Mouse (Mus musculus): Measurements from ENCODE around the gene Tle3. TPM values are rescaled to one million over a fixed set of nuclear protein-coding genes. Genes with fewer than 3 reads are reported as not detected.
A peak's percentile ranks its signal among the peaks of the same experiment; 100 is the strongest.

The Tle3 gene
- polyA plus RNA-seq, 1 experiment from 2014 or later, result 7.3 TPM

GRCm38 (mm10) chr9:61336591-61337587 lies 35.3 kb upstream of the Tle3 start:
- no peak overlapping the region for H3K9ac ChIP-seq
- H3K27me3 ChIP-seq, result peaks cover 92% of the 10 kb centered on the region
- no peaks in the 10 kb centered on the region for H3K36me3 ChIP-seq
- H3K27ac ChIP-seq, result 0 out of 2 replicates have a peak overlapping the region, but pooled peaks have one; percentile 21
- 13% methylated on average over 17 of the region's 17 CpGs for WGBS
- H3K4me1 ChIP-seq (replicated peaks), result peaks cover 28% of the 10 kb centered on the region
- peak; percentile 90 for ATAC-seq (replicated peaks; ENCODE audit: insufficient number of reproducible peaks, insufficient read depth, low FRiP score, low read depth)
- no peak overlapping the region for H3K4me3 ChIP-seq
- H3K4me2 ChIP-seq, result peak overlapping the region; percentile 38
- no peaks in the 10 kb centered on the region for H3K9me3 ChIP-seq (replicated peaks)

- 16% methylated on average over 9 of the region's 9 CpGs for WGBS
- H3K4me2 ChIP-seq, result no peak overlapping the region
- H3K36me3 ChIP-seq, result no peaks in the 10 kb centered on the region
- H3K4me1 ChIP-seq (replicated peaks), result peaks cover 28% of the 10 kb centered on the region
- H3K9me3 ChIP-seq (replicated peaks), result no peaks in the 10 kb centered on the region
- no peak overlapping the region for H3K4me3 ChIP-seq
- no peak for ATAC-seq (replicated peaks; ENCODE audit: insufficient number of reproducible peaks, insufficient read depth, low FRiP score, low read depth)
- no peak overlapping the region for H3K27ac ChIP-seq
- peaks cover 92% of the 10 kb centered on the region for H3K27me3 ChIP-seq
- no peak overlapping the region for H3K9ac ChIP-seq
Observed at GRCm38 (mm10) chr9:61337665-61338064, 34.5 kb upstream of the Tle3 start.

- 45% methylated on average over 6 of the region's 6 CpGs for WGBS
- ATAC-seq (replicated peaks; ENCODE audit: insufficient number of reproducible peaks, insufficient read depth, low FRiP score, low read depth), result no peak
- H3K27me3 ChIP-seq, result peaks cover 92% of the 10 kb centered on the region
Observed at GRCm38 (mm10) chr9:61339311-61339710, 32.9 kb upstream of the Tle3 start.

GRCm38 (mm10) chr9:61340333-61340732 lies 31.8 kb upstream of the Tle3 start:
- H3K27ac ChIP-seq, result no peak overlapping the region
- H3K27me3 ChIP-seq, result peaks cover 92% of the 10 kb centered on the region
- H3K36me3 ChIP-seq, result no peaks in the 10 kb centered on the region
- H3K9me3 ChIP-seq (replicated peaks), result no peaks in the 10 kb centered on the region
- WGBS, result 83% methylated on average over 2 of the region's 2 CpGs
- peaks cover 28% of the 10 kb centered on the region for H3K4me1 ChIP-seq (replicated peaks)
- ATAC-seq (replicated peaks; ENCODE audit: insufficient number of reproducible peaks, insufficient read depth, low FRiP score, low read depth), result no peak
- H3K4me3 ChIP-seq, result no peak overlapping the region
- no peak overlapping the region for H3K4me2 ChIP-seq
- no peak overlapping the region for H3K9ac ChIP-seq

More at GRCm38 (mm10) chr9:61339311-61339710, 32.9 kb upstream of the Tle3 start:
- H3K4me3 ChIP-seq, result no peak overlapping the region
- peaks cover 28% of the 10 kb centered on the region for H3K4me1 ChIP-seq (replicated peaks)
- H3K9me3 ChIP-seq (replicated peaks), result no peaks in the 10 kb centered on the region
- H3K9ac ChIP-seq, result no peak overlapping the region
- no peaks in the 10 kb centered on the region for H3K36me3 ChIP-seq
- H3K4me2 ChIP-seq, result no peak overlapping the region
- no peak overlapping the region for H3K27ac ChIP-seq

GRCm38 (mm10) chr9:61342297-61342696 lies 29.9 kb upstream of the Tle3 start:
- H3K36me3 ChIP-seq, result no peaks in the 10 kb centered on the region
- ATAC-seq (replicated peaks; ENCODE audit: insufficient number of reproducible peaks, insufficient read depth, low FRiP score, low read depth), result no peak
- no peaks in the 10 kb centered on the region for H3K9me3 ChIP-seq (replicated peaks)
- H3K9ac ChIP-seq, result no peak overlapping the region
- 75% methylated on average over 6 of the region's 6 CpGs for WGBS
- peaks cover 13% of the 10 kb centered on the region for H3K4me1 ChIP-seq (replicated peaks)
- no peak overlapping the region for H3K4me3 ChIP-seq
- no peak overlapping the region for H3K27ac ChIP-seq
- H3K4me2 ChIP-seq, result no peak overlapping the region
- peaks cover 97% of the 10 kb centered on the region for H3K27me3 ChIP-seq

GRCm38 (mm10) chr9:61344684-61345083 lies 27.5 kb upstream of the Tle3 start:
- H3K36me3 ChIP-seq, result no peaks in the 10 kb centered on the region
- no peak for ATAC-seq (replicated peaks; ENCODE audit: insufficient number of reproducible peaks, insufficient read depth, low FRiP score, low read depth)
- no peak overlapping the region for H3K9ac ChIP-seq
- no peak overlapping the region for H3K4me2 ChIP-seq
- H3K9me3 ChIP-seq (replicated peaks), result no peaks in the 10 kb centered on the region
- H3K4me3 ChIP-seq, result no peak overlapping the region
- H3K27ac ChIP-seq, result no peak overlapping the region
- peaks cover 3% of the 10 kb centered on the region; the same call in 1 of the 2 replicates for H3K4me1 ChIP-seq (replicated peaks)
- WGBS, result 66% methylated on average over 6 of the region's 6 CpGs
- H3K27me3 ChIP-seq, result peaks cover 100% of the 10 kb centered on the region

- H3K4me2 ChIP-seq, result no peak overlapping the region
- peaks cover 100% of the 10 kb centered on the region for H3K27me3 ChIP-seq
- H3K4me1 ChIP-seq (replicated peaks), result peaks cover 14% of the 10 kb centered on the region; the same call in 1 of the 2 replicates
- H3K9ac ChIP-seq, result no peak overlapping the region
- WGBS, result 23% methylated on average over 7 of the region's 7 CpGs
- H3K9me3 ChIP-seq (replicated peaks), result no peaks in the 10 kb centered on the region
- H3K4me3 ChIP-seq, result no peak overlapping the region
- H3K36me3 ChIP-seq, result no peaks in the 10 kb centered on the region
- no peak overlapping the region for H3K27ac ChIP-seq
- ATAC-seq (replicated peaks; ENCODE audit: insufficient number of reproducible peaks, insufficient read depth, low FRiP score, low read depth), result no peak
Observed at GRCm38 (mm10) chr9:61347011-61347410, 25.2 kb upstream of the Tle3 start.

GRCm38 (mm10) chr9:61348036-61348435 lies 24.1 kb upstream of the Tle3 start:
- peaks cover 14% of the 10 kb centered on the region; the same call in 1 of the 2 replicates for H3K4me1 ChIP-seq (replicated peaks)
- 71% methylated on average over 9 of the region's 9 CpGs for WGBS
- no peak overlapping the region for H3K27ac ChIP-seq
- no peak for ATAC-seq (replicated peaks; ENCODE audit: insufficient number of reproducible peaks, insufficient read depth, low FRiP score, low read depth)
- H3K9ac ChIP-seq, result no peak overlapping the region
- H3K4me2 ChIP-seq, result no peak overlapping the region
- no peak overlapping the region for H3K4me3 ChIP-seq
- no peaks in the 10 kb centered on the region for H3K9me3 ChIP-seq (replicated peaks)
- no peaks in the 10 kb centered on the region for H3K36me3 ChIP-seq
- H3K27me3 ChIP-seq, result peaks cover 100% of the 10 kb centered on the region

- no peak overlapping the region for H3K4me3 ChIP-seq
- no peak for ATAC-seq (replicated peaks; ENCODE audit: insufficient number of reproducible peaks, insufficient read depth, low FRiP score, low read depth)
- no peaks in the 10 kb centered on the region for H3K9me3 ChIP-seq (replicated peaks)
- peaks cover 100% of the 10 kb centered on the region for H3K27me3 ChIP-seq
- H3K27ac ChIP-seq, result no peak overlapping the region
- H3K36me3 ChIP-seq, result no peaks in the 10 kb centered on the region
- H3K9ac ChIP-seq, result no peak overlapping the region
- peaks cover 14% of the 10 kb centered on the region; the same call in 1 of the 2 replicates for H3K4me1 ChIP-seq (replicated peaks)
- 63% methylated on average over 6 of the region's 6 CpGs for WGBS
- no peak overlapping the region for H3K4me2 ChIP-seq
Observed at GRCm38 (mm10) chr9:61348616-61349015, 23.6 kb upstream of the Tle3 start.

GRCm38 (mm10) chr9:61349697-61350096 lies 22.5 kb upstream of the Tle3 start:
- Histone ChIP-seq H3K4me1 (replicated peaks) (peaks cover 14% of the 10 kb centered on the region; the same call in 1 of the 2 replicates), H3K36me3 (no peaks in the 10 kb centered on the region), H3K4me3 (no peak overlapping the region), H3K27me3 (peaks cover 99% of the 10 kb centered on the region), H3K9ac (no peak overlapping the region), H3K27ac (no peak overlapping the region), H3K9me3 (replicated peaks) (no peaks in the 10 kb centered on the region), H3K4me2 (no peak overlapping the region)
- 58% methylated on average over 7 of the region's 7 CpGs for WGBS
- 0 out of 2 replicates have a peak, but pooled peaks have one; percentile 24 for ATAC-seq (replicated peaks; ENCODE audit: insufficient number of reproducible peaks, insufficient read depth, low FRiP score, low read depth)

GRCm38 (mm10) chr9:61351164-61351563 lies 21.0 kb upstream of the Tle3 start:
- H3K36me3 ChIP-seq, result no peaks in the 10 kb centered on the region
- H3K27ac ChIP-seq, result no peak overlapping the region
- no peaks in the 10 kb centered on the region for H3K9me3 ChIP-seq (replicated peaks)
- H3K4me1 ChIP-seq (replicated peaks), result peaks cover 14% of the 10 kb centered on the region; the same call in 1 of the 2 replicates
- H3K4me3 ChIP-seq, result no peak overlapping the region
- H3K4me2 ChIP-seq, result no peak overlapping the region
- no peak overlapping the region for H3K9ac ChIP-seq
- peak; percentile 54 for ATAC-seq (replicated peaks; ENCODE audit: insufficient number of reproducible peaks, insufficient read depth, low FRiP score, low read depth)
- peaks cover 98% of the 10 kb centered on the region for H3K27me3 ChIP-seq
- WGBS, result 50% methylated on average over 4 of the region's 4 CpGs
